In genomic region chr6:125190816-125191215, GRCm38 (mm10) we compare ENCODE assay signal across 8 mouse cellular contexts. TPM values are rescaled to one million over a fixed set of nuclear protein-coding genes. Genes with fewer than 3 reads are reported as not detected.
A peak's percentile ranks its signal among the peaks of the same experiment; 100 is the strongest.
DNase-seq lines count a peak whose midpoint lies in the region; ATAC-seq and TF ChIP-seq lines count a peak whose summit lies in the region.

No protein-coding gene starts in this region.

- peak overlapping the region; percentile 71 for H3K4me3 ChIP-seq in heart, embryonic 11.5 days (ENCODE audit: low read depth, low read length)
- H3K4me3 ChIP-seq in MEL (ENCODE audit: control insufficient read depth in 1 of 2, insufficient read depth in 1 of 2, low read depth in 2 of 2, low read length in 2 of 2) (peak overlapping the region; percentile 69 to 89), macrophage (ENCODE audit: inconsistent target) (peak overlapping the region; percentile 91)
- peak overlapping the region; percentile 92 for H3K4me3 ChIP-seq in heart, embryonic 16.5 days (ENCODE audit: low read length)

- peak overlapping the region; percentile 97 for H3K27ac ChIP-seq in heart, embryonic 11.5 days (ENCODE audit: low read depth, low read length)
- H3K27ac ChIP-seq in MEL (ENCODE audit: control insufficient read depth, low read depth, low read length): peak overlapping the region; percentile 85
- peak overlapping the region; percentile 100 for H3K27ac ChIP-seq in heart, embryonic 16.5 days (ENCODE audit: low read length)
- H3K27ac ChIP-seq in macrophage: peak overlapping the region; percentile 75

- no peak for TF ChIP-seq POLR2A in MEL (IDR thresholded peaks at IDR 0.05; ENCODE audit: control insufficient read depth in 1 of 2, insufficient read depth in 1 of 2, low read depth in 1 of 2, low read length in 2 of 2, poor library complexity in 1 of 2)

- H3K4me1 ChIP-seq in heart, embryonic 11.5 days (ENCODE audit: control insufficient read depth, insufficient read depth, low read length): peaks cover 11% of the 10 kb centered on the region
- H3K4me1 ChIP-seq in MEL (ENCODE audit: control insufficient read depth in 1 of 2, insufficient read depth in 2 of 2, low read length in 2 of 2): peaks cover 3 to 11% of the 10 kb centered on the region in 2 experiments; a peak in 3 of 4 replicates
- H3K4me1 ChIP-seq in heart, embryonic 16.5 days (ENCODE audit: control insufficient read depth, insufficient read depth, low read length): peaks cover 9% of the 10 kb centered on the region

- H3K79me2 ChIP-seq in MEL (ENCODE audit: control insufficient read depth, insufficient read depth, low read length, poor library complexity) (peaks cover 36% of the 10 kb centered on the region), macrophage (ENCODE audit: inconsistent target) (peaks cover 60% of the 10 kb centered on the region)

- no peak for TF ChIP-seq EP300 in MEL (IDR thresholded peaks at IDR 0.05; ENCODE audit: low read depth in 1 of 2, low read length in 2 of 2)

- no peak for DNase-seq in heart, postnatal 36 days
- peak; percentile 36 for DNase-seq in MEL (ENCODE audit: low read depth, low spot score)
- no peak for DNase-seq in urinary bladder, postnatal 36 days (ENCODE audit: low spot score in 2 of 2)
- DNase-seq in frontal cortex, postnatal 10 days (ENCODE audit: low spot score in 2 of 2): no peak

- H3K27me3 ChIP-seq in heart, embryonic 11.5 days (ENCODE audit: control insufficient read depth, insufficient read depth, low read length): no peaks in the 10 kb centered on the region
- H3K27me3 ChIP-seq in MEL (ENCODE audit: control insufficient read depth in 1 of 2, insufficient read depth in 2 of 2, low read length in 2 of 2): no peaks in the 10 kb centered on the region
- H3K27me3 ChIP-seq in heart, embryonic 16.5 days (ENCODE audit: control insufficient read depth, insufficient read depth, low read length): no peaks in the 10 kb centered on the region

- ATAC-seq in heart, embryonic 11.5 days (replicated peaks; ENCODE audit: insufficient number of reproducible peaks, low FRiP score, low TSS enrichment): no peak
- ATAC-seq in heart, embryonic 16.5 days (replicated peaks; ENCODE audit: extremely low read depth, insufficient read depth, low FRiP score): no peak
- no peak for ATAC-seq in megakaryocyte-erythroid progenitor cell, adult 5-6 weeks (replicated peaks; ENCODE audit: low FRiP score, low TSS enrichment, poor library complexity, severe bottlenecking)

- H3K36me3 ChIP-seq in heart, embryonic 11.5 days (ENCODE audit: control insufficient read depth, insufficient read depth, low read length): peaks cover 35% of the 10 kb centered on the region
- H3K36me3 ChIP-seq in MEL (ENCODE audit: control insufficient read depth in 1 of 2, insufficient read depth in 2 of 2, low read length in 2 of 2): peaks cover 19 to 21% of the 10 kb centered on the region in 2 experiments
- peaks cover 48% of the 10 kb centered on the region for H3K36me3 ChIP-seq in heart, embryonic 16.5 days (ENCODE audit: control insufficient read depth, insufficient read depth)
- H3K36me3 ChIP-seq in macrophage (ENCODE audit: inconsistent target): peaks cover 8% of the 10 kb centered on the region; the same call in 1 of the 2 replicates

- intact Hi-C loops in heart, postnatal 36 days (cut with DNase I): loop anchor here (2.0 kb wide), 1 partner anchor 22 kb away; no protein-coding TSS in a partner anchor

- H3K4me2 ChIP-seq in heart, embryonic 11.5 days: peak overlapping the region; percentile 65
- peak overlapping the region; percentile 70 for H3K4me2 ChIP-seq in heart, embryonic 16.5 days (ENCODE audit: low read depth, low read length)

- no peaks in the 10 kb centered on the region for H3K9me3 ChIP-seq in heart, embryonic 11.5 days (replicated peaks; ENCODE audit: control insufficient read depth, low read length)
- no peaks in the 10 kb centered on the region for H3K9me3 ChIP-seq in MEL (replicated peaks; ENCODE audit: insufficient read depth, low read length)
- no peaks in the 10 kb centered on the region for H3K9me3 ChIP-seq in heart, embryonic 16.5 days (replicated peaks; ENCODE audit: control insufficient read depth, low read length)

- no peak for TF ChIP-seq CTCF in MEL (IDR thresholded peaks at IDR 0.05 in 2 of 3, conservative IDR thresholded peaks at IDR 0.05 in 1 of 3; ENCODE audit: control insufficient read depth in 1 of 3, insufficient read depth in 1 of 3, low read depth in 2 of 3, low read length in 3 of 3, poor library complexity in 1 of 3, severe bottlenecking in 1 of 3)

- no peak for TF ChIP-seq RAD21 in MEL (IDR thresholded peaks at IDR 0.05; ENCODE audit: low read depth, low read length)

- peak overlapping the region; percentile 80 for H3K9ac ChIP-seq in heart, embryonic 11.5 days (ENCODE audit: low read depth, low read length)
- H3K9ac ChIP-seq in MEL (ENCODE audit: control insufficient read depth, low read depth, low read length, poor library complexity, severe bottlenecking): peak overlapping the region; percentile 91
- H3K9ac ChIP-seq in heart, embryonic 16.5 days (ENCODE audit: low read length): peak overlapping the region; percentile 85

RNA-seq across cellular contexts. Expression of gene Ncapd2, which starts 0.7 kb away (rescaled TPM):
- 82.3 and 84.0 TPM in 2 replicates for polyA plus RNA-seq in heart, embryonic 11.5 days (2014; fragmentation: Nextera tagmentation; extraction: Ambion mirVana)
- 10 to 100 TPM; 20.8 to 25.3 TPM for total RNA-seq in heart, postnatal 36 days (2021)
- 86.6 and 88.8 TPM in 2 replicates for total RNA-seq in MEL (2012; rRNA removed)
- polyA plus RNA-seq in MEL (2012; ENCODE audit: insufficient read depth in 1 of 2, insufficient read length in 2 of 2, low read depth in 1 of 2, low replicate concordance in 2 of 2, missing spikeins in 1 of 2) (100 to 1,000 TPM in 1 of 2 experiments, not detected in 1; 394 TPM), macrophage (2018) (6.0 to 12.7 TPM (median 10.3 TPM) in 3 replicates)
- 97.4 and 99.3 TPM in 2 replicates for polyA plus RNA-seq in heart, embryonic 16.5 days (2015; fragmentation: Nextera tagmentation; extraction: Ambion mirVana)
- 10 to 100 TPM in 21 of 26 experiments, 1 to 10 TPM in 5; 2.6 to 80.6 (median 23.9) TPM for total RNA-seq in macrophage (2018; cell fraction: chromatin; rRNA removed)
- total RNA-seq in macrophage (2018; cell fraction: cytosol; rRNA removed): 1 to 10 TPM; 2.7 to 8.8 (median 5.2) TPM
- total RNA-seq in macrophage (2018; cell fraction: nucleus; rRNA removed): 10 to 100 TPM in 15 of 26 experiments, 1 to 10 TPM in 11; 1.8 to 73.8 (median 10.6) TPM
- total RNA-seq in megakaryocyte-erythroid progenitor cell, adult 5-6 weeks (2014; fragmentation: Nextera tagmentation): 285 and 384 TPM in 2 replicates
- total RNA-seq in megakaryocyte-erythroid progenitor cell, adult 5-6 weeks (2017): 186 and 262 TPM in 2 replicates

RNA-seq across cellular contexts. Expression of gene Mrpl51, which starts 0.8 kb away (rescaled TPM):
- polyA plus RNA-seq in heart, embryonic 11.5 days (2014; fragmentation: Nextera tagmentation; extraction: Ambion mirVana): 226 and 234 TPM in 2 replicates
- 100 to 1,000 TPM; 308 to 334 TPM for total RNA-seq in heart, postnatal 36 days (2021)
- total RNA-seq in MEL (2012; rRNA removed): 208 and 251 TPM in 2 replicates
- polyA plus RNA-seq in MEL (2012; ENCODE audit: insufficient read depth in 1 of 2, insufficient read length in 2 of 2, low read depth in 1 of 2, low replicate concordance in 2 of 2, missing spikeins in 1 of 2): 100 to 1,000 TPM in 1 of 2 experiments, not detected in 1; 286 TPM
- polyA plus RNA-seq in heart, embryonic 16.5 days (2015; fragmentation: Nextera tagmentation; extraction: Ambion mirVana): 270 and 281 TPM in 2 replicates
- total RNA-seq in macrophage (2018; cell fraction: chromatin; rRNA removed): 10 to 100 TPM in 14 of 26 experiments, 1 to 10 TPM in 12; 1.7 to 27.3 (median 11.0) TPM
- total RNA-seq in macrophage (2018; cell fraction: cytosol; rRNA removed): 10 to 100 TPM; 29.0 to 60.7 (median 46.8) TPM
- 10 to 100 TPM in 18 of 26 experiments, 1 to 10 TPM in 8; 3.9 to 26.7 (median 15.3) TPM for total RNA-seq in macrophage (2018; cell fraction: nucleus; rRNA removed)
- 32.5 to 47.9 TPM (median 40.8 TPM) in 3 replicates for polyA plus RNA-seq in macrophage (2018)
- 163 and 194 TPM in 2 replicates for total RNA-seq in megakaryocyte-erythroid progenitor cell, adult 5-6 weeks (2014; fragmentation: Nextera tagmentation)
- total RNA-seq in megakaryocyte-erythroid progenitor cell, adult 5-6 weeks (2017): 120 and 151 TPM in 2 replicates

RNA-seq across cellular contexts. Expression of gene Vamp1, which starts 24.5 kb away (rescaled TPM):
- 1.6 and 2.2 TPM in 2 replicates for polyA plus RNA-seq in heart, embryonic 11.5 days (2014; fragmentation: Nextera tagmentation; extraction: Ambion mirVana)
- total RNA-seq in heart, postnatal 36 days (2021): 1 to 10 TPM; 5.0 to 6.5 TPM
- 1.1 and 1.5 TPM in 2 replicates for total RNA-seq in MEL (2012; rRNA removed)
- polyA plus RNA-seq in MEL (2012; ENCODE audit: insufficient read depth in 1 of 2, insufficient read length in 2 of 2, low read depth in 1 of 2, low replicate concordance in 2 of 2, missing spikeins in 1 of 2) (1 to 10 TPM in 1 of 2 experiments, not detected in 1; 5.5 TPM), macrophage (2018) (4.9 to 8.4 TPM (median 6.3 TPM) in 3 replicates)
- 7.0 and 8.4 TPM in 2 replicates for polyA plus RNA-seq in heart, embryonic 16.5 days (2015; fragmentation: Nextera tagmentation; extraction: Ambion mirVana)
- 10 to 100 TPM in 25 of 26 experiments, 1 to 10 TPM in 1; 8.7 to 78.4 (median 34.0) TPM for total RNA-seq in macrophage (2018; cell fraction: chromatin; rRNA removed)
- 1 to 10 TPM; 2.9 to 8.4 (median 5.3) TPM for total RNA-seq in macrophage (2018; cell fraction: cytosol; rRNA removed)
- 10 to 100 TPM in 24 of 26 experiments, 1 to 10 TPM in 2; 8.6 to 60.6 (median 23.2) TPM for total RNA-seq in macrophage (2018; cell fraction: nucleus; rRNA removed)
- 14.9 and 25.5 TPM in 2 replicates for total RNA-seq in megakaryocyte-erythroid progenitor cell, adult 5-6 weeks (2014; fragmentation: Nextera tagmentation)
- 2.3 and 4.9 TPM in 2 replicates for total RNA-seq in megakaryocyte-erythroid progenitor cell, adult 5-6 weeks (2017)

RNA-seq across cellular contexts. Expression of gene Gapdh, which starts 24.5 kb away (rescaled TPM):
- 4,443 and 4,472 TPM in 2 replicates for polyA plus RNA-seq in heart, embryonic 11.5 days (2014; fragmentation: Nextera tagmentation; extraction: Ambion mirVana)
- total RNA-seq in heart, postnatal 36 days (2021): 1,000 to 10,000 TPM; 4,473 to 4,723 TPM
- 723 and 1,144 TPM in 2 replicates for total RNA-seq in MEL (2012; rRNA removed)
- polyA plus RNA-seq in MEL (2012; ENCODE audit: insufficient read depth in 1 of 2, insufficient read length in 2 of 2, low read depth in 1 of 2, low replicate concordance in 2 of 2, missing spikeins in 1 of 2) (1,000 to 10,000 TPM in 1 of 2 experiments, not detected in 1; 1,834 TPM), macrophage (2018) (1,249 to 2,484 TPM (median 2,323 TPM) in 3 replicates)
- polyA plus RNA-seq in heart, embryonic 16.5 days (2015; fragmentation: Nextera tagmentation; extraction: Ambion mirVana): 3,677 and 4,254 TPM in 2 replicates
- total RNA-seq in macrophage (2018; cell fraction: chromatin; rRNA removed): 100 to 1,000 TPM in 11 of 26 experiments, 10 to 100 TPM in 15; 34.0 to 280 (median 71.8) TPM
- total RNA-seq in macrophage (2018; cell fraction: cytosol; rRNA removed): 1,000 to 10,000 TPM in 24 of 26 experiments, 100 to 1,000 TPM in 2; 974 to 1,591 (median 1,191) TPM
- 100 to 1,000 TPM; 129 to 513 (median 255) TPM for total RNA-seq in macrophage (2018; cell fraction: nucleus; rRNA removed)
- 900 and 1,346 TPM in 2 replicates for total RNA-seq in megakaryocyte-erythroid progenitor cell, adult 5-6 weeks (2014; fragmentation: Nextera tagmentation)
- 535 and 806 TPM in 2 replicates for total RNA-seq in megakaryocyte-erythroid progenitor cell, adult 5-6 weeks (2017)

RNA-seq across cellular contexts. Expression of gene Tapbpl, which starts 40.8 kb away (rescaled TPM):
- 2.0 and 2.2 TPM in 2 replicates for polyA plus RNA-seq in heart, embryonic 11.5 days (2014; fragmentation: Nextera tagmentation; extraction: Ambion mirVana)
- total RNA-seq in heart, postnatal 36 days (2021): 1 to 10 TPM; 4.4 to 5.1 TPM
- 2.1 and 2.5 TPM in 2 replicates for total RNA-seq in MEL (2012; rRNA removed)
- polyA plus RNA-seq in MEL (2012; ENCODE audit: insufficient read depth in 1 of 2, insufficient read length in 2 of 2, low read depth in 1 of 2, low replicate concordance in 2 of 2, missing spikeins in 1 of 2) (1 to 10 TPM in 1 of 2 experiments, not detected in 1; 5.2 TPM), macrophage (2018) (11.1 to 31.4 TPM (median 11.5 TPM) in 3 replicates)
- polyA plus RNA-seq in heart, embryonic 16.5 days (2015; fragmentation: Nextera tagmentation; extraction: Ambion mirVana): 7.4 and 9.1 TPM in 2 replicates
- total RNA-seq in macrophage (2018; cell fraction: chromatin; rRNA removed): 10 to 100 TPM in 14 of 26 experiments, 1 to 10 TPM in 12; 3.1 to 21.5 (median 10.5) TPM
- 10 to 100 TPM; 14.4 to 67.4 (median 32.1) TPM for total RNA-seq in macrophage (2018; cell fraction: cytosol; rRNA removed)
- 10 to 100 TPM in 25 of 26 experiments, 1 to 10 TPM in 1; 7.9 to 53.9 (median 24.3) TPM for total RNA-seq in macrophage (2018; cell fraction: nucleus; rRNA removed)
- total RNA-seq in megakaryocyte-erythroid progenitor cell, adult 5-6 weeks (2014; fragmentation: Nextera tagmentation): 2.0 and 3.6 TPM in 2 replicates
- total RNA-seq in megakaryocyte-erythroid progenitor cell, adult 5-6 weeks (2017): 4.8 and 8.6 TPM in 2 replicates
